18 mouse cellular contexts compared by ENCODE assay signal in genomic region chr12:17721058-17721457, GRCm38 (mm10). TPM values are rescaled to one million over a fixed set of nuclear protein-coding genes. Genes with fewer than 3 reads are reported as not detected.
DNase-seq lines count a peak whose midpoint lies in the region; ATAC-seq lines count a peak whose summit lies in the region.
"Had no signal": no experiment of that assay in that cellular context is flagged by ENCODE, and none has a peak within 500 bp of the region (broad histone marks: within the 10 kb centered on the region; RNA-seq: fewer than 3 reads in every experiment).

No protein-coding gene starts in this region.

- H3K4me2 ChIP-seq in kidney, embryonic 15.5 days = no peak overlapping the region
- H3K4me2 ChIP-seq: hindbrain, embryonic 13.5 days; limb, embryonic 12.5 days; neural tube, embryonic 15.5 days had no signal

- no peaks in the 10 kb centered on the region for H3K36me3 ChIP-seq in kidney, embryonic 15.5 days
- H3K36me3 ChIP-seq: hindbrain, embryonic 13.5 days; limb, embryonic 12.5 days; neural tube, embryonic 15.5 days had no signal

- ATAC-seq in kidney, embryonic 15.5 days (replicated peaks; ENCODE audit: low FRiP score) = no peak
- ATAC-seq: intestine, embryonic 16.5 days had no signal

- peak; percentile 45 for DNase-seq in cerebellum, adult 11 months
- no peak for DNase-seq in cerebellum, adult 8-10 months
- peak; percentile 61 for DNase-seq in layer of hippocampus, adult 11-12 months (ENCODE audit: low spot score)
- DNase-seq in layer of hippocampus, postnatal 25 days (ENCODE audit: extremely low spot score in 1 of 2, low spot score in 1 of 2) = no peak
- peak; percentile 32 for DNase-seq in urinary bladder, postnatal 14 days (ENCODE audit: low spot score)
- no peak for DNase-seq in urinary bladder, adult 2 months (ENCODE audit: low spot score)
- DNase-seq in cerebellum, postnatal 36 days = peak; percentile 66 to 68
- DNase-seq: gastrocnemius, postnatal 36 days; kidney, postnatal 14 days; lung, postnatal 14 days; thymus, postnatal 4 days had no signal

- no peak overlapping the region for H3K9ac ChIP-seq in kidney, embryonic 15.5 days
- H3K9ac ChIP-seq: hindbrain, embryonic 13.5 days; limb, embryonic 12.5 days; liver, embryonic 14.5 days; neural tube, embryonic 15.5 days had no signal

- no peak overlapping the region for H3K27ac ChIP-seq in kidney, embryonic 15.5 days
- H3K27ac ChIP-seq: hindbrain, embryonic 13.5 days; limb, embryonic 12.5 days; liver, embryonic 14.5 days; neural tube, embryonic 15.5 days; stomach, postnatal 0 days had no signal

- no peaks in the 10 kb centered on the region for H3K9me3 ChIP-seq in kidney, embryonic 15.5 days (replicated peaks)
- H3K9me3 ChIP-seq: hindbrain, embryonic 13.5 days; limb, embryonic 12.5 days; neural tube, embryonic 15.5 days had no signal

- peaks cover 37% of the 10 kb centered on the region for H3K4me1 ChIP-seq in kidney, embryonic 15.5 days

- no peak overlapping the region for H3K4me3 ChIP-seq in kidney, embryonic 15.5 days (replicated peaks)
- H3K4me3 ChIP-seq: hindbrain, embryonic 13.5 days; limb, embryonic 12.5 days; neural tube, embryonic 15.5 days had no signal

- no peaks in the 10 kb centered on the region for H3K27me3 ChIP-seq in kidney, embryonic 15.5 days
- H3K27me3 ChIP-seq: hindbrain, embryonic 13.5 days; limb, embryonic 12.5 days; neural tube, embryonic 15.5 days had no signal

RNA-seq across cellular contexts. Expression of gene Hpcal1, which starts 30.4 kb away (rescaled TPM):
- total RNA-seq in layer of hippocampus, postnatal 25 days (2021) = 10 to 100 TPM; 54.9 to 65.3 TPM
- 52.8 and 56.0 TPM in 2 replicates for polyA plus RNA-seq in urinary bladder, adult 2 months (2012; rRNA removed)
- polyA plus RNA-seq in kidney, embryonic 15.5 days (2015; fragmentation: Nextera tagmentation; extraction: Ambion mirVana) = 51.4 and 55.5 TPM in 2 replicates

Comparison
In these comparisons a context has a peak if more than half of its experiments do, and no peak if none do; other contexts are left out.
1. DNase-seq: peak in cerebellum, adult 11 months (single experiment), layer of hippocampus, adult 11-12 months (single experiment), urinary bladder, postnatal 14 days (single experiment) and cerebellum, postnatal 36 days (2 of 2); none in cerebellum, adult 8-10 months (single experiment), layer of hippocampus, postnatal 25 days (0 of 2) and urinary bladder, adult 2 months (single experiment).